Mouse (Mus musculus) heart, embryonic 12.5 days (tissue): ENCODE measurements around the gene Trit1. TPM values are rescaled to one million over a fixed set of nuclear protein-coding genes. Genes with fewer than 3 reads are reported as not detected.
"Not testable (repeated sequence)": the region's sequence is repeated elsewhere in the genome, so short reads cannot be mapped to it uniquely, and the experiment has no call there.

Source experiments
- ATAC-seq: fragments of 200-750 bp; cut with Nextera tagmentation; 2 replicates; pipeline ENCODE4 v1.8.0; 2017; ENCODE audit warnings: moderate TSS enrichment, moderate library complexity; ENCODE audit not compliant: insufficient number of reproducible peaks, low FRiP score
- H3K27ac ChIP-seq: fragments of 300-500 bp; sonication (generic); 2 replicates; pipeline ENCODE4 v1.5.1; 2016; ENCODE audit warnings: mild to moderate bottlenecking, moderate library complexity; ENCODE audit not compliant: poor library complexity, severe bottlenecking
- H3K27me3 ChIP-seq: fragments of 300-500 bp; sonication (generic); replicated peaks from 2 replicates; pipeline ENCODE4 v1.6.1; 2016; ENCODE audit warnings: mild to moderate bottlenecking, moderate library complexity
- H3K36me3 ChIP-seq: fragments of 300-500 bp; sonication (generic); 2 replicates; pipeline ENCODE4 v1.6.1; 2016; ENCODE audit warnings: mild to moderate bottlenecking, moderate library complexity
- H3K4me1 ChIP-seq: fragments of 300-500 bp; sonication (generic); replicated peaks from 2 replicates; pipeline ENCODE4 v1.6.1; 2016; ENCODE audit warnings: mild to moderate bottlenecking
- H3K4me2 ChIP-seq: fragments of 300-500 bp; sonication (generic); 2 replicates; pipeline ENCODE4 v1.6.1; 2016; ENCODE audit warnings: mild to moderate bottlenecking, moderate library complexity
- H3K4me3 ChIP-seq: fragments of 300-500 bp; sonication (generic); 2 replicates; pipeline ENCODE4 v1.5.1; 2016; ENCODE audit warnings: mild to moderate bottlenecking
- H3K9ac ChIP-seq: fragments of 300-500 bp; sonication (generic); 2 replicates; pipeline ENCODE4 v1.6.1; 2016; ENCODE audit warnings: mild to moderate bottlenecking, moderate library complexity
- H3K9me3 ChIP-seq: fragments of 300-500 bp; sonication (generic); replicated peaks from 2 replicates; pipeline ENCODE4 v1.6.1; 2016; ENCODE audit warnings: mild to moderate bottlenecking, moderate library complexity
- WGBS: fragments of 180-500 bp; shearing (Covaris S2); methylation state at CpG from one replicate; pipeline ENCODE4 v1.1.7; 2016; 5-methylcytosine and 5-hydroxymethylcytosine counted together
- polyA plus RNA-seq: library from polyadenylated mRNA; unstranded; fragments of >200 nt; fragmentation: Nextera tagmentation; extraction: Ambion mirVana; gene quantifications from 2 replicates; pipeline ENCODE4 v1.2.1, GENCODE M21; 2016

Gene Trit1
- polyA plus RNA-seq, 1 experiment from 2014 or later, result 13.4 TPM

GRCm38 (mm10) chr4:122998537-122999262 is 17.7 kb upstream of the Trit1 start:
- no peaks in the 10 kb centered on the region for H3K36me3 ChIP-seq
- H3K4me3 ChIP-seq, result no peak overlapping the region
- no peak overlapping the region for H3K27ac ChIP-seq
- no peak for ATAC-seq
- H3K4me1 ChIP-seq, result peaks cover 10% of the 10 kb centered on the region; the same call in 1 of the 2 replicates
- no peaks in the 10 kb centered on the region for H3K9me3 ChIP-seq
- WGBS, result 15% methylated on average over 12 of the region's 12 CpGs
- H3K9ac ChIP-seq, result no peak overlapping the region
- no peak overlapping the region for H3K4me2 ChIP-seq
- peaks cover 61% of the 10 kb centered on the region for H3K27me3 ChIP-seq

GRCm38 (mm10) chr4:122999263-122999691 is 17.1 kb upstream of the Trit1 start:
- Histone ChIP-seq H3K9ac (no peak overlapping the region), H3K4me2 (no peak overlapping the region), H3K4me1 (peaks cover 10% of the 10 kb centered on the region; the same call in 1 of the 2 replicates), H3K9me3 (no peaks in the 10 kb centered on the region), H3K27me3 (peaks cover 59% of the 10 kb centered on the region), H3K27ac (no peak overlapping the region), H3K36me3 (no peaks in the 10 kb centered on the region), H3K4me3 (no peak overlapping the region)
- 31% methylated on average over 4 of the region's 4 CpGs for WGBS
- no peak for ATAC-seq

- Histone ChIP-seq H3K4me3 (no peak overlapping the region), H3K4me1 (peaks cover 15% of the 10 kb centered on the region), H3K9me3 (no peaks in the 10 kb centered on the region), H3K36me3 (no peaks in the 10 kb centered on the region), H3K4me2 (no peak overlapping the region), H3K9ac (no peak overlapping the region), H3K27ac (no peak overlapping the region), H3K27me3 (peaks cover 55% of the 10 kb centered on the region)
- WGBS, result 73% methylated on average over 14 of the region's 14 CpGs
- no peak for ATAC-seq
These were observed 16.3 kb upstream of the Trit1 start for GRCm38 (mm10) chr4:123000130-123000529.

- no peak overlapping the region for H3K4me2 ChIP-seq
- no peak overlapping the region for H3K27ac ChIP-seq
- H3K27me3 ChIP-seq, result peaks cover 55% of the 10 kb centered on the region
- H3K9ac ChIP-seq, result no peak overlapping the region
- WGBS, result 46% methylated on average over 17 of the region's 17 CpGs
- peaks cover 20% of the 10 kb centered on the region for H3K4me1 ChIP-seq
- H3K36me3 ChIP-seq, result no peaks in the 10 kb centered on the region
- no peak overlapping the region for H3K4me3 ChIP-seq
- ATAC-seq, result no peak
- H3K9me3 ChIP-seq, result no peaks in the 10 kb centered on the region
These were observed 15.6 kb upstream of the Trit1 start for GRCm38 (mm10) chr4:123000617-123001342.

DNA sequence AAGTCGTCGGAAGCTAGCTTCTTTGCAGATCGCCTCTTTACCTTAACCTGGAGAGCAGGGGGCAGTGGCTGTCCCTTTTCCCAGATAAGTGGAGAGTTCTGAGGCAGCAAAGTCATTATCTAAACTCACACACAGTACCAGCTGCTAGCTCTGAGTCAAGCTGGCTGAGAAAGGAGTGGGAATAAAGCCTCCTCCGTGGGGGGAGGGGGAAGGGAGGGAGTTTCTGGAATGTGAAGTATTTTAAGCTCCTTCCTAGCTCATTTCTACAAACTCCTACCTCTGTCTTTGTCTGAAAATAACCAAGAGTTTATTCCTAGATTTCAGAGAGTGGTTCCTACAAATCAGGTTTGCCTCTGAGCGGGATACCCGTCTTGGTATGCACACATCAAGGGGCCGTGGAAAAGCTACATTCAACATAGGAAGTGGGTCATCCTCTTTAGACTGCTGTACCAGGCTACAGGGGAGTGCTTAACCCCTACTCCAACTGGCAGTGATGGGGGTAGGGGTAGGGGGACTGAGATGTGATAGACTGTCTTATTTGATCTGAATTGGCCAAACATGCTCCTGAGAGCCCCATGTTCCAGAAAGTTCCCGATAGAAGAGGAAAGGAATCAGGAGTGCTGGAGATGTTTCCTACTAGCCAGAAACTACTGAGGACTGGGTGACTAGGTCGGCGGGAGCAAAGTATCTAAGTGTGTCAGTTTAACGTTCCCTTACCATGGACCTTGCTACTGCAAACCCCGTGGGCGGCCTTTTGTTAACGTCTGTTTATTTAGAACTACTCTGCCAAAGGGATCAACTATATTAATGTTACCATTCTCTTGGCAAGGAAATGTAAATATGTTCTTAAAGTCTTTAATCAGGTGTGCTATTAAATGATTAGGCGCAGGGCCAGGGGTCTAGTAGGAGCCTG is 11.1 kb upstream of the Trit1 start:
- H3K4me3 ChIP-seq, result no peak overlapping the region
- WGBS, result 25% methylated on average over 15 of the region's 15 CpGs
- H3K9ac ChIP-seq, result no peak overlapping the region; the same call in 1 of the 2 replicates
- no peak overlapping the region for H3K27ac ChIP-seq
- peaks cover 15% of the 10 kb centered on the region for H3K27me3 ChIP-seq
- no peaks in the 10 kb centered on the region for H3K9me3 ChIP-seq
- peak overlapping the region; percentile 42 for H3K4me2 ChIP-seq
- no peaks in the 10 kb centered on the region for H3K36me3 ChIP-seq
- peak; percentile 42; the same call in 1 of the 2 replicates for ATAC-seq
- peaks cover 16% of the 10 kb centered on the region for H3K4me1 ChIP-seq

- not testable (repeated sequence) for H3K27me3 ChIP-seq, H3K27ac ChIP-seq, H3K36me3 ChIP-seq, H3K9me3 ChIP-seq, ATAC-seq, H3K4me1 ChIP-seq, H3K4me3 ChIP-seq, H3K4me2 ChIP-seq, H3K9ac ChIP-seq
- WGBS, result 86% methylated on average over 4 of the region's 4 CpGs
These were observed 3.9 kb upstream of the Trit1 start for GRCm38 (mm10) chr4:123012501-123012900.

- peaks cover 14% of the 10 kb centered on the region for H3K4me1 ChIP-seq
- ATAC-seq, result no peak
- H3K27ac ChIP-seq, result no peak overlapping the region
- H3K4me3 ChIP-seq, result no peak overlapping the region
- H3K27me3 ChIP-seq, result no peaks in the 10 kb centered on the region
- WGBS, result 73% methylated on average over 5 of the region's 5 CpGs
- 0 out of 2 replicates have a peak, but pooled peaks cover under 1% of the 10 kb centered on the region for H3K36me3 ChIP-seq
- no peak overlapping the region for H3K9ac ChIP-seq
- no peak overlapping the region for H3K4me2 ChIP-seq
- H3K9me3 ChIP-seq, result no peaks in the 10 kb centered on the region
These were observed 3.0 kb upstream of the Trit1 start for GRCm38 (mm10) chr4:123013346-123013945.

- Histone ChIP-seq H3K4me3 (no peak overlapping the region), H3K27me3 (no peaks in the 10 kb centered on the region), H3K27ac (no peak overlapping the region), H3K4me2 (no peak overlapping the region), H3K9me3 (no peaks in the 10 kb centered on the region), H3K36me3 (0 out of 2 replicates have a peak, but pooled peaks cover 6% of the 10 kb centered on the region), H3K4me1 (peaks cover 19% of the 10 kb centered on the region), H3K9ac (no peak overlapping the region)
- no peak for ATAC-seq
- 58% methylated on average over 3 of the region's 3 CpGs for WGBS
These were observed 2.4 kb upstream of the Trit1 start for GRCm38 (mm10) chr4:123013949-123014406.

- ATAC-seq, result no peak
- Histone ChIP-seq H3K27ac (no peak overlapping the region), H3K27me3 (no peaks in the 10 kb centered on the region), H3K4me1 (peaks cover 22% of the 10 kb centered on the region), H3K9ac (no peak overlapping the region), H3K9me3 (no peaks in the 10 kb centered on the region), H3K36me3 (0 out of 2 replicates have a peak, but pooled peaks cover 9% of the 10 kb centered on the region), H3K4me2 (no peak overlapping the region), H3K4me3 (no peak overlapping the region)
- WGBS, result 36% methylated on average over 7 of the region's 7 CpGs
These were observed 1.7 kb upstream of the Trit1 start for GRCm38 (mm10) chr4:123014501-123015282.

GRCm38 (mm10) chr4:123021591-123021990 is 5.2 kb downstream of the Trit1 start:
- peaks cover 29% of the 10 kb centered on the region for H3K36me3 ChIP-seq
- H3K27ac ChIP-seq, result no peak overlapping the region

More at GRCm38 (mm10) chr4:123021591-123021990, 5.2 kb downstream of the Trit1 start:
- H3K27me3 ChIP-seq, result no peaks in the 10 kb centered on the region
- no peaks in the 10 kb centered on the region for H3K9me3 ChIP-seq
- H3K4me2 ChIP-seq, result no peak overlapping the region
- ATAC-seq, result no peak
- H3K4me1 ChIP-seq, result peaks cover 35% of the 10 kb centered on the region
- no peak overlapping the region for H3K4me3 ChIP-seq
- H3K9ac ChIP-seq, result no peak overlapping the region
- 89% methylated on average over 3 of the region's 3 CpGs for WGBS
